Mouse (Mus musculus) intestine, postnatal 0 days (tissue): ENCODE results near the gene Phtf1. TPM values are rescaled to one million over a fixed set of nuclear protein-coding genes. Genes with fewer than 3 reads are reported as not detected.

Experiments
- ATAC-seq: fragments of 200-750 bp; cut with Nextera tagmentation; 2 replicates; pipeline ENCODE4 v1.8.0; 2017; ENCODE audit warnings: mild to moderate bottlenecking, moderate TSS enrichment, moderate library complexity
- H3K27ac ChIP-seq: fragments of 300-500 bp; sonication (generic); 2 replicates; pipeline ENCODE4 v1.5.1; 2014; ENCODE audit warnings: mild to moderate bottlenecking, low read depth, low read length, moderate library complexity
- H3K27me3 ChIP-seq: fragments of 300-500 bp; sonication (generic); replicated peaks from 2 replicates; pipeline ENCODE4 v1.6.1; 2014; ENCODE audit warnings: low read length, mixed read lengths; ENCODE audit not compliant: control insufficient read depth, insufficient read depth
- H3K36me3 ChIP-seq: fragments of 300-500 bp; sonication (generic); 2 replicates; pipeline ENCODE4 v1.6.1; 2014; ENCODE audit warnings: mild to moderate bottlenecking, moderate library complexity; ENCODE audit not compliant: control insufficient read depth, insufficient read depth
- H3K4me1 ChIP-seq: fragments of 300-500 bp; sonication (generic); replicated peaks from 2 replicates; pipeline ENCODE4 v1.6.1; 2014; ENCODE audit warnings: antibody characterized with exemption, low read length, mixed read lengths; ENCODE audit not compliant: control insufficient read depth, insufficient read depth
- H3K4me2 ChIP-seq: fragments of 300-500 bp; sonication (generic); replicated peaks from 2 replicates; pipeline ENCODE4 v1.6.1; 2014; ENCODE audit warnings: low read depth, mild to moderate bottlenecking, moderate library complexity
- H3K4me3 ChIP-seq: fragments of 300-500 bp; sonication (generic); 2 replicates; pipeline ENCODE4 v1.5.1; 2014; ENCODE audit warnings: low read depth, low read length
- H3K9ac ChIP-seq: fragments of 300-500 bp; sonication (generic); 2 replicates; pipeline ENCODE4 v1.6.1; 2014; ENCODE audit warnings: mild to moderate bottlenecking, low read depth, low read length
- H3K9me3 ChIP-seq: fragments of 300-500 bp; sonication (generic); 2 replicates; pipeline ENCODE4 v1.6.1; 2016; ENCODE audit warnings: mixed run types; ENCODE audit not compliant: control insufficient read depth
- CTCF ChIP-seq: sonication (generic); IDR thresholded peaks from 2 replicates; pipeline ENCODE4 v1.5.1; 2016; ENCODE audit warnings: low read depth, mild to moderate bottlenecking, control low read depth, antibody characterized with exemption, moderate library complexity
- WGBS: fragments of 180-500 bp; shearing (Covaris S2); extraction: QIAGEN DNeasy Blood & Tissue Kit; methylation state at CpG from one replicate; pipeline ENCODE4 v1.1.7; 2014; 5-methylcytosine and 5-hydroxymethylcytosine counted together
- polyA plus RNA-seq: library from polyadenylated mRNA; unstranded; fragments of >200 nt; fragmentation: Nextera tagmentation; extraction: Ambion mirVana; gene quantifications from 2 replicates; pipeline ENCODE4 v1.2.1, GENCODE M21; 2015

Phtf1 gene
- polyA plus RNA-seq, 1 experiment from 2014 or later = 7.1 TPM

- Histone ChIP-seq H3K9ac (no peak overlapping the region), H3K9me3 (no peaks in the 10 kb centered on the region), H3K4me2 (no peak overlapping the region), H3K4me3 (no peak overlapping the region), H3K27me3 (no peaks in the 10 kb centered on the region), H3K36me3 (peaks cover 16% of the 10 kb centered on the region), H3K4me1 (no peaks in the 10 kb centered on the region), H3K27ac (no peak overlapping the region)
- no peak for TF ChIP-seq CTCF
- no peak for ATAC-seq
- WGBS = 39% methylated on average over 5 of the region's 5 CpGs
Observed at GRCm38 (mm10) chr3:103987831-103988432, 20.0 kb downstream of the Phtf1 start.

- no peaks in the 10 kb centered on the region for H3K27me3 ChIP-seq
- peaks cover 24% of the 10 kb centered on the region for H3K36me3 ChIP-seq
- 81% methylated on average over 4 of the region's 4 CpGs for WGBS
- no peaks in the 10 kb centered on the region for H3K4me1 ChIP-seq
- H3K4me3 ChIP-seq = no peak overlapping the region
- no peak overlapping the region for H3K9ac ChIP-seq
- TF ChIP-seq CTCF = no peak
- no peak overlapping the region for H3K4me2 ChIP-seq
- no peak overlapping the region for H3K27ac ChIP-seq
- H3K9me3 ChIP-seq = no peaks in the 10 kb centered on the region
- no peak for ATAC-seq
Observed at GRCm38 (mm10) chr3:103989352-103989751, 21.4 kb downstream of the Phtf1 start.

- no peak for TF ChIP-seq CTCF
- no peak overlapping the region for H3K4me2 ChIP-seq
- no peaks in the 10 kb centered on the region for H3K27me3 ChIP-seq
- H3K36me3 ChIP-seq = peaks cover 27% of the 10 kb centered on the region
- no peak overlapping the region for H3K27ac ChIP-seq
- H3K9ac ChIP-seq = no peak overlapping the region
- no peaks in the 10 kb centered on the region for H3K9me3 ChIP-seq
- WGBS = 89% methylated on average over 3 of the region's 3 CpGs
- ATAC-seq = no peak
- no peaks in the 10 kb centered on the region for H3K4me1 ChIP-seq
- H3K4me3 ChIP-seq = no peak overlapping the region
Observed at GRCm38 (mm10) chr3:103991271-103991670, 23.4 kb downstream of the Phtf1 start.

- Histone ChIP-seq H3K4me1 (no peaks in the 10 kb centered on the region), H3K9me3 (no peaks in the 10 kb centered on the region), H3K4me3 (no peak overlapping the region), H3K9ac (no peak overlapping the region), H3K27me3 (no peaks in the 10 kb centered on the region), H3K27ac (no peak overlapping the region), H3K36me3 (peaks cover 24% of the 10 kb centered on the region), H3K4me2 (no peak overlapping the region)
- TF ChIP-seq CTCF = no peak
- no peak for ATAC-seq
- 91% methylated on average over 4 of the region's 4 CpGs for WGBS
Observed at GRCm38 (mm10) chr3:103998724-103999123, 30.8 kb downstream of the Phtf1 start.

- ATAC-seq = no peak
- Histone ChIP-seq H3K9me3 (no peaks in the 10 kb centered on the region), H3K4me2 (no peak overlapping the region), H3K27ac (no peak overlapping the region), H3K9ac (no peak overlapping the region), H3K4me3 (no peak overlapping the region), H3K36me3 (peaks cover 37% of the 10 kb centered on the region), H3K27me3 (no peaks in the 10 kb centered on the region), H3K4me1 (no peaks in the 10 kb centered on the region)
- no peak for TF ChIP-seq CTCF
- 90% methylated on average over 8 of the region's 8 CpGs for WGBS
Observed at GRCm38 (mm10) chr3:104006896-104007466, 39.1 kb downstream of the Phtf1 start.

- Histone ChIP-seq H3K36me3 (peaks cover 41% of the 10 kb centered on the region), H3K27me3 (no peaks in the 10 kb centered on the region), H3K9ac (no peak overlapping the region), H3K27ac (no peak overlapping the region), H3K4me1 (no peaks in the 10 kb centered on the region), H3K4me2 (no peak overlapping the region), H3K9me3 (no peaks in the 10 kb centered on the region), H3K4me3 (no peak overlapping the region)
- WGBS = 87% methylated on average over 8 of the region's 8 CpGs
- TF ChIP-seq CTCF = no peak
- no peak for ATAC-seq
Observed at GRCm38 (mm10) chr3:104007479-104007878, 39.6 kb downstream of the Phtf1 start.
